Mouse (Mus musculus): Measurements from ENCODE around the gene Sbf2. TPM values are rescaled to one million over a fixed set of nuclear protein-coding genes. Genes with fewer than 3 reads are reported as not detected.

Sbf2 gene
- polyA plus RNA-seq, 1 experiment from 2014 or later, result 62.2 TPM

DNA sequence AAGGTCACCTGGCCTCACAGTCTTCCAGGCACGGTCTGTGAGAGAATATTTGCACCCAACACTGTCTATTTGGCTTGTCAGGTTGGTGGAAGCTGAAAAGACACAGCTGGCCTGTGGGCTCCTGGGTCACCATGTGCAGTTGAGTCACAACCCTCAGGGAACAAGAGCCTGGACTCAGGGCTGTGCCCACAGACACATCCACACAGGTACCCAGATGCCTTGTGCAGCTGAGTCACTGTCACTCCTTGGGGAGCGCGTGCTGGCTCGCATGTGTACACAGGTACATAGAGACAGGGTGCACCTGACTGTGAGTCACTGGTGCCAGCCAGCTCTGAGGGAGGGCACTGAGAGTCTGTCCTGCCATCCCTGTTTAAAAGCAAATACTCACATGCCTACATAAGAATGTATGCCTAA is 326.5 kb downstream of the Sbf2 start:
- H3K9ac ChIP-seq, result no peak overlapping the region
- H3K36me3 ChIP-seq (replicated peaks), result no peaks in the 10 kb centered on the region
- no peak overlapping the region for H3K27ac ChIP-seq
- WGBS, result 92% methylated on average over 4 of the region's 4 CpGs
- H3K4me1 ChIP-seq, result peaks cover 6% of the 10 kb centered on the region; the same call in 1 of the 2 replicates
- ATAC-seq (ENCODE audit: low FRiP score), result no peak
- H3K9me3 ChIP-seq, result no peaks in the 10 kb centered on the region
- H3K4me3 ChIP-seq (replicated peaks), result no peak overlapping the region
- H3K27me3 ChIP-seq, result no peaks in the 10 kb centered on the region
- H3K4me2 ChIP-seq, result no peak overlapping the region

DNA sequence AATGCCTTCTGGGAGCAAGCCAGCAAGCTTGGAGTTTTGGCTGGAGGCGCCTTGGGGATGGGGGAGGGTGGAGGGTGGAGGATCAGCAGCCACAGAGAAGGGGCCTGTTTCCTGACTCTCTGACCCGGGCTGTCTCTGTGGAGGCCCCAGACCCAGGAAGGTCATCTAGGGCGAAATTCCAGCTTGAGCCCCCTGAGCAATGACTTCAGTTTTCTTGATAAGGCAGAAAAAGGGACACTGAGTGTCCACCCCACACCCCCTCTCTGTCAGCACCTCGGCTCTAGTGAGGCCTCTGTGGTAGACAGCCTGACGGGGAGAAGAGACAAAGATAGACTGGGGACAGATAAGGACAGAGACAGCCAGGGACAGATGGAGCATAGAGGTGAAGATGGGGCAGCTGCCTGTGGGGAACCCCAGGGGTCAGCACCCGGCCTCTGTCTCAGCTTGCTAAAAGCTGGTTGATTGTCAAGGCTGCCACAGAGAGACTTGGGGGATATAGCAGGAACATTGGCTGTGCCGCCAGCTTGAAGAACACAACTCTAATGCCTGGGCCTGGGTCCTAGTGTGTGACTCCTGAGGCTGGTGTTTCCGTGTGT is 327.1 kb downstream of the Sbf2 start:
- WGBS, result 66% methylated on average over 8 of the region's 8 CpGs
- H3K27me3 ChIP-seq, result no peaks in the 10 kb centered on the region
- no peak overlapping the region for H3K9ac ChIP-seq
- ATAC-seq (ENCODE audit: low FRiP score), result no peak
- H3K9me3 ChIP-seq, result no peaks in the 10 kb centered on the region
- no peak overlapping the region for H3K4me3 ChIP-seq (replicated peaks)
- peaks cover 6% of the 10 kb centered on the region; the same call in 1 of the 2 replicates for H3K4me1 ChIP-seq
- H3K27ac ChIP-seq, result no peak overlapping the region
- H3K36me3 ChIP-seq (replicated peaks), result no peaks in the 10 kb centered on the region
- H3K4me2 ChIP-seq, result no peak overlapping the region

DNA sequence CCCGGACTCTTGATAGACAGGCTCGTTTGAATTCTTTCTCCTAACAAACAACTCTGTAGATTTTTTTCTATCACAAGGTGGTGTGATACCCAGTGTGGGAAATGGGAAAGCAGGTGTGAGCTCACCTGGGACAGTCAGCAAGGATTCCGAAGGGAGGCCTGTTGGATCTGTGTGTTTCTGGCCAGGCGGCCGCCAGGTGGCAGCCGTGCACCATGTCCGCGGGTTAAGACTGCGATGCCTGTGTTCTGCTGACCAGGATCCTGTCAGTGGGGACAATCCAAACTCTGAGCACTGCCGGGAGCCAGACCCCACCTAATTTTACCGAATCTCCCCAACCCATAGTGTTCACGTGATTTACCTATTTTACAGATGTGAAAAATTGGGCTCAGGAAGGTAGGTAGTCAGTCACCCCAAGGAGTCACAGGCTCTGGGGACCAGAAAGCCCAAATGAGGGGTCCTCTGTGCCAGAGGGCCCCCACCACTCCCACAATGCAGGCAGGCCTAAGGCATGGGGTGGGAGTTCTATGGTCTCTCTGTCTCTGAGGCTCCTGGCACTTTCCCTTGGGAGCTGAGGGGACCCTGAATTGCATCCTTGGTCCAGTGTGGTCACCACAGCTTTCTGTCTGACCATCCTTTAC is 327.8 kb downstream of the Sbf2 start:
- peaks cover under 1% of the 10 kb centered on the region; the same call in 1 of the 2 replicates for H3K36me3 ChIP-seq (replicated peaks)
- no peak overlapping the region for H3K4me3 ChIP-seq (replicated peaks)
- H3K4me1 ChIP-seq, result peaks cover 6% of the 10 kb centered on the region; the same call in 1 of the 2 replicates
- peak; percentile 82 for ATAC-seq (ENCODE audit: low FRiP score)
- no peak overlapping the region for H3K4me2 ChIP-seq
- H3K27ac ChIP-seq, result no peak overlapping the region
- H3K9me3 ChIP-seq, result no peaks in the 10 kb centered on the region
- 8% methylated on average over 12 of the region's 12 CpGs for WGBS
- no peak overlapping the region for H3K9ac ChIP-seq
- H3K27me3 ChIP-seq, result no peaks in the 10 kb centered on the region

DNA sequence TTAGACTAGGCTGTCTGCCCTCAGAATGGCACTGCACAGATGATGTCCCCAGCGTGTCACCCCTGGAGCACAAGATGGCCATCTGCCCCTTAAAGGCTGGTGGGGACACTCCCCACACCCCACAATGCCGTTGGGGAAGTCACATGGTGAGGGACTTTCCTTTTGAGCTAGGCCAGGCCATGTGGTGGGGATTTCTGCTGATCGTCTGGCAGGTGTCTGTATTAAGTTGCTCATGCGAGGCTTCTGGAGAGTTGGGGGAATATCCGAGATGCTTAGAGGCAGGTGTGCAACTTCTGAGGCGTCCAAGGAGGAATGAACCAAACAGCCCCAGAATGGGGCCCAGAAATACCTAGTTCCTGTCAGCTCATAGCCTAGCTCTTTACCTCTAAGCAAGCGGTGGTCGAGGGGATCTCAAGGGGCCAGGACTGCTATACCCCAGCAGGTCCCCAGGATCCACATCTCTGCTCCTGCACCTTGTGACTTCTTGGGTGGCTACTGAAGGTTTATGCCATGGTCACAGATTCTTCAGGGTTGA is 328.5 kb downstream of the Sbf2 start:
- Histone ChIP-seq H3K9ac (no peak overlapping the region), H3K4me1 (peaks cover 6% of the 10 kb centered on the region; the same call in 1 of the 2 replicates), H3K27ac (no peak overlapping the region), H3K27me3 (no peaks in the 10 kb centered on the region), H3K4me3 (replicated peaks) (no peak overlapping the region), H3K4me2 (no peak overlapping the region), H3K36me3 (replicated peaks) (peaks cover 5% of the 10 kb centered on the region), H3K9me3 (no peaks in the 10 kb centered on the region)
- ATAC-seq (ENCODE audit: low FRiP score), result no peak
- 80% methylated on average over 8 of the region's 8 CpGs for WGBS

DNA sequence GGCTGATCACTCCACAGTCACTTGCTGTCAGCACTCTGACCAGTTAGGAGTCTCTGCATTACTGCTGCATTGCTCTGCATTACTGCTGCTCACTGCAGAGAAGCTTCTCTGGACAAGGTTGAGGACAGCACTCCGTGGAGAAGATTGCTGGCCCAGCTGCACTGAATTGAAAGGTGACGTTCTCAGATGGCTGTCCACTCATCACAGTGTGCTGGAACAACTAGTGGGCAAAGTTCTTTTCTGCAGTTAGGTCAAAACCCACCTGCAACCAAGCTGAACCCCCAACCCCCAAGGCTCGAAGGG is 328.9 kb downstream of the Sbf2 start:
- H3K36me3 ChIP-seq (replicated peaks), result peaks cover 5% of the 10 kb centered on the region
- H3K4me3 ChIP-seq (replicated peaks), result no peak overlapping the region
- 74% methylated on average over 3 of the region's 3 CpGs for whole genome bisulfite sequencing
- no peak overlapping the region for H3K9ac ChIP-seq
- no peak overlapping the region for H3K4me2 ChIP-seq
- no peak overlapping the region for H3K27ac ChIP-seq
- no peaks in the 10 kb centered on the region for H3K9me3 ChIP-seq
- no peak for ATAC-seq (ENCODE audit: low FRiP score)
- peaks cover 6% of the 10 kb centered on the region; the same call in 1 of the 2 replicates for H3K4me1 ChIP-seq
- no peaks in the 10 kb centered on the region for H3K27me3 ChIP-seq

DNA sequence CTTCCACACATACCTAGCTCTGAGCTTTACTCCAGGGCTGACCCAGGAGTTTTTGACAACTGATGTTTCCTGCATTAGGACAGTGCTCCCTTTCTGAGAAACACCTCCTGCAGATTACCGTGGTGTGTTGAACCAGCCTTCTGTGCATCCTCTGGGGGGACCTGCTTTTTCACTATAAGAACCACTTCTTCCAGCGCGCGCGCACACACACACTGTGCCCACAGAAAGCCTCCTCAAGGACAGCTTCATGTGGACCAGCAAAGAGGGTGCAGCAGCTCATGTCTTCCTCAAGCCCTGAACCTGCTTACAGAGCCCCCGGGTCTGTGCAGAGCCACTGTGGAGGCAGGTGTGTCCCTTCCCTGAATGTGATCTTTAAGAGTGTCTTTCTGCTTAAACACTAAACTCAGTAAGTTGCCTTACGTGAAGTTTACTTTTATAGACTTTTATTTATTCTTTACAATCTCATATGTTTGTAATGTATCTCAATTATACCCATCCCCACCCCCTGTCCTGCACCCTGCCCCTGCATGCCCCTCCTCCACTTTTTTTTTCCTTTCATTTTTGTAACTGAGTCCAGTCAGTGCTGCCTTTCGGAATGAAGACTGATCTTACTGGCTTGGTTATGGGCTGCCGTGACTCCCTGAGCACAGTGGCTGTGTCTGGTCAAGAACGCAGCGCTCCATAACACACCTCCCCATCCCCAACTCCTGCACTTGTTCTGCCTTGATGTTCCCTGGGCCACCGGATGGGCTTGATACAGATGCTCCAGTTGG is 329.5 kb downstream of the Sbf2 start:
- Histone ChIP-seq H3K27ac (no peak overlapping the region), H3K4me2 (no peak overlapping the region)
- WGBS, result 92% methylated on average over 12 of the region's 12 CpGs

DNA sequence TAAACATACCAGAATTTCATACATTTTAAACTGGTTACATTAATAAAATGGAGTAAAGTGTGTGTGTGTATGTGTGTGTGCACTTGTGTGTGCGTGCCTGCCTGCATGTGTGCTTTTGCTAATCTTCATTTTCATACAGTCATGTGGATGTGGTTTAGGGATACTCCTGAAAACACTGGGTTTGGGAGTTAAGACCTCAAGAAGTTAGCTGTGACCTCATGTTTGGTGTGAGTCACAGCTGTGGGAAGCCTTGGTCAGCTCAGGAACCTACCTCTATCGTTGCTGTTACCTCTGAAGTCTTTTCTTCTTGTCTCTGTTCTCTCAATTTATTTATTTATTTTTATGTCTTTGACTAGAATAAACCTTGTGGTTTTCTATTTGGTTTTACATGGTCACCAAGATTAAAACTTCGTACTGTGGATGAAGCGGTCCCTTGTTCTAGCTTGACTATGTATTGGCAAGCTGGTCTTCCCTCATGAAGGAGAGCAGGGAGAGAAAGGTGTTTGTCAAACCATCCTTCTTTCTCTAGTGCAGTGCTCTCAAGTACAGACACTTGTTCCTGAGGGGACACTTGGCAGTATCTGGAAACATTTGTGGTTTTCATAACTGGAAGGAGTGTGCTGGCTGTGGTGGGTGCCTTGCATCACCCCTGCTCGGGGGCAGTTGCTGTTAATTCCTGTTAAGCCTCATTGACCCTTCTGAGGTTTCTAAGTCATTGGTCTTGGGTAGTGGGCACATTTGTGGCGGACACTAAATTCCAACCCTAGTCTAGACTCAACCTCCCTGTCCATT is 331.0 kb downstream of the Sbf2 start:
- H3K27ac ChIP-seq, result no peak overlapping the region
- H3K4me3 ChIP-seq (replicated peaks), result no peak overlapping the region
- ATAC-seq (ENCODE audit: low FRiP score), result no peak
- no peaks in the 10 kb centered on the region for H3K27me3 ChIP-seq
- peaks cover 17% of the 10 kb centered on the region for H3K36me3 ChIP-seq (replicated peaks)
- 93% methylated on average over 6 of the region's 6 CpGs for WGBS
- no peak overlapping the region for H3K4me2 ChIP-seq
- H3K9me3 ChIP-seq, result no peaks in the 10 kb centered on the region
- H3K4me1 ChIP-seq, result peaks cover 3% of the 10 kb centered on the region; the same call in 1 of the 2 replicates
- no peak overlapping the region for H3K9ac ChIP-seq

More for the DNA sequence above, 329.5 kb downstream of the Sbf2 start:
- Histone ChIP-seq H3K4me3 (replicated peaks) (no peak overlapping the region), H3K36me3 (replicated peaks) (peaks cover 5% of the 10 kb centered on the region), H3K9me3 (no peaks in the 10 kb centered on the region), H3K9ac (no peak overlapping the region), H3K27me3 (no peaks in the 10 kb centered on the region), H3K4me1 (peaks cover 6% of the 10 kb centered on the region; the same call in 1 of the 2 replicates)
- ATAC-seq (ENCODE audit: low FRiP score), result no peak

DNA sequence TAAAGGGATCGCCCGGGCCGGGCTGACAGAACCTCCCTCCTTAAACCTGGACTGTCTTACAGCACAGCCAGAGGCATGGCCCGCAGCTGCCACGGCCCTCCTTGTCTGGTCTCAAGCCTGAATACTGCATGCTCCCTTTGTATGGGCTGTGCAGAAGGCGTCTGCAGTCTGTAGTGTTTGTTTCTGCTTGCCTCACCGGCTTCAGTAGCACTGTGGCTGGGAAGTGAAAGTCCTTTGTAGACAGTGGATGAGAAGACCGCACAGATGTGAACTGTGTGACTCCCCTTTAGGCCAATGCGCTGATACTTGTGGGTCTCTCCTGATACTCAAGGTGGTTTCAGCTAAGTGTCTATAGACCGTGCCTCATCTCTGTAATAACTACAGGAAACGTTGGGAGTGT is 331.9 kb downstream of the Sbf2 start:
- H3K4me3 ChIP-seq (replicated peaks), result no peak overlapping the region
- H3K4me1 ChIP-seq, result peaks cover 3% of the 10 kb centered on the region; the same call in 1 of the 2 replicates
- H3K9ac ChIP-seq, result no peak overlapping the region
- ATAC-seq (ENCODE audit: low FRiP score), result no peak
- peaks cover 17% of the 10 kb centered on the region for H3K36me3 ChIP-seq (replicated peaks)
- WGBS, result 88% methylated on average over 11 of the region's 11 CpGs
- H3K4me2 ChIP-seq, result no peak overlapping the region
- no peaks in the 10 kb centered on the region for H3K27me3 ChIP-seq
- H3K9me3 ChIP-seq, result no peaks in the 10 kb centered on the region
- no peak overlapping the region for H3K27ac ChIP-seq

DNA sequence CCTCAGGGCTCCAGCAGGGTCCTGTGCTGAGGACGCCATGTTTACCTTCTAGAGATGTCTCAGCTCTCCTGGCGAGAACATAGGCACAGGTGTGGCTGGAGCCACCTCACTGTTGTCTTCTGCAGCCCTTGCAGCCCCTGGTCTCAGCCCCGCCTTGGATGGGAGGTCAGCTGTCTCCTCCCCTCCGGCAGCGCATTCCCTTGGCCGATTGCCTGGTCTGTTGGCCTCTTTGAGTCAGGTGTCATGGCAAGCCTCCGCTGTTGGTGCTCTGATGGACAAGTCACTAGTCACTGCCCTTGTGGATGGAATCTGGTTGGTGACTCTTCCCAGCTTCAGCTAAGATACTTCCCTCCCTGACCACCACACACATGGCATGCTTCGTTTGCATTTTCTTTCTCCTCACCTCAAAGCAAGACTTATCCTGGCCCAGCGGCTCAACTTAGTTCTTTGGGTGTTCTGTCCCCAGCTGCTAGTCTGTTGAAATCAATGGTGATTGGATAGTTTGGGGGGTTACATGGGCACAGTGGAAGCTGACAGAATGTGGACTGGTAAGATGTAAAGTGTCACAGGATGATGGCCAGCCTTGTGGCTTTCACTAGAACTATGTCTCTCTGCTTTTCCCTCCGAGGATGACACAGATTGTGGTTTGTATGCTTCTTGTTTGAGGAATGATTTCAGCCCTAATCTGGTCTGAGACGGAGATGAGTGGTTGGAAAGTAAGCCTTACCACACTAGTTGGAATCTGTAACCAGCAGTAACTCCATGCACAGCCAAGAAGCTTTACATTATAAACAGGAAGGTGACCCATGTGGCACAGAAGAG is 333.1 kb downstream of the Sbf2 start:
- no peak overlapping the region for H3K9ac ChIP-seq
- no peaks in the 10 kb centered on the region for H3K27me3 ChIP-seq
- H3K4me1 ChIP-seq, result no peaks in the 10 kb centered on the region
- H3K36me3 ChIP-seq (replicated peaks), result peaks cover 17% of the 10 kb centered on the region
- H3K4me3 ChIP-seq (replicated peaks), result no peak overlapping the region
- no peaks in the 10 kb centered on the region for H3K9me3 ChIP-seq
- no peak for ATAC-seq (ENCODE audit: low FRiP score)
- H3K27ac ChIP-seq, result no peak overlapping the region
- H3K4me2 ChIP-seq, result no peak overlapping the region
- 92% methylated on average over 11 of the region's 11 CpGs for WGBS

DNA sequence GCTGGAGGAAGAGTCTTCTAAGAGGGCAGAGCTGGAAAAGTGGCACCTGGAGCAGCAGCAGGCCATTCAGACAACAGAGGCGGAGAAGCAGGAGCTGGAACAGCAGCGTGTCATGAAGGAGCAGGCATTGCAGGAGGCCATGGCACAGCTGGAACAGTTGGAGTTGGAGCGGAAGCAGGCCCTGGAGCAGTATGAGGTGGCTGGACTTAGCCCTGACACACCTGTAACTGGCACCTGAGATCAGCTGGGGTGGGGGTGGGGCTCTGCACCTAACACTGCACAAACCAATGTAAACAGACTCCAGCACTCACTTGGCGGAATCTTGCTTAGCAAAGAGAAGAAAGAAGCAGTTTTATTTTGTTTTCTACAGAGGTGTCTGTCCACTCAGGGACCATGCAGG is 335.5 kb downstream of the Sbf2 start:
- no peak for ATAC-seq (ENCODE audit: low FRiP score)
- Histone ChIP-seq H3K9ac (no peak overlapping the region), H3K4me2 (no peak overlapping the region), H3K36me3 (replicated peaks) (peaks cover 21% of the 10 kb centered on the region), H3K27ac (no peak overlapping the region), H3K27me3 (no peaks in the 10 kb centered on the region), H3K9me3 (no peaks in the 10 kb centered on the region), H3K4me1 (no peaks in the 10 kb centered on the region), H3K4me3 (replicated peaks) (no peak overlapping the region)
- 91% methylated on average over 4 of the region's 4 CpGs for WGBS

DNA sequence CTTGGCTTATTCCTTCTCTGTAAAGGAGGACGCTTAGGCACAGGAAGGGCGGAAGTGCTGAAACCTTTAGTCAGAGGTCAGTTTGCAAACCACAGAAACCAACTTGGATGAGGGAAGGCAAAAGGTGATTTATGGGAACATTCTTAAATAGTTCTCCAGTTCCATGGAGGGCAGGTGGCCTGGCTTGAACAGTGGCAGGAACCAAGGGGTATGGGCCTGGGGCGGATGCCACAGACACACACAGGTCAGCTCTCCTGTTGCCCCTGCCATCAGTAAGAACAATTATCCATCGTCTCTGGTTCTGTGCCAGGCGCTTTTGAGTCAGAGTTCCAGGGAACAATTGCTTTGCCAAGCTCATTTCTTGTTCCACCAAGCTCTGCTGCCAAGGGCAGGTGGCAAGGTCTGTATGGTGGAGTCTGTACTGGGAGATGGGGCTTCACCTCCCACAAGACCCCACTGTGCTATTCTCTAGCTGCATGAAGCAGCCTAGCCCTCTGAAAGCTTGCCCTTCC is 336.9 kb downstream of the Sbf2 start:
- Histone ChIP-seq H3K27ac (no peak overlapping the region), H3K4me2 (no peak overlapping the region), H3K36me3 (replicated peaks) (peaks cover 21% of the 10 kb centered on the region), H3K4me1 (no peaks in the 10 kb centered on the region), H3K9me3 (no peaks in the 10 kb centered on the region), H3K4me3 (replicated peaks) (no peak overlapping the region), H3K27me3 (no peaks in the 10 kb centered on the region), H3K9ac (no peak overlapping the region)
- ATAC-seq (ENCODE audit: low FRiP score), result no peak
- 95% methylated on average over 5 of the region's 5 CpGs for WGBS
